38 mouse cellular contexts compared by ENCODE assay signal in genomic region chr16:89425310-89425709, GRCm38 (mm10). TPM values are rescaled to one million over a fixed set of nuclear protein-coding genes. Genes with fewer than 3 reads are reported as not detected.
DNase-seq lines count a peak whose midpoint lies in the region; ATAC-seq lines count a peak whose summit lies in the region.
"Had no signal": no experiment of that assay in that cellular context is flagged by ENCODE, and none has a peak within 500 bp of the region (broad histone marks: within the 10 kb centered on the region; RNA-seq: fewer than 3 reads in every experiment).

No protein-coding gene starts in this region.

- H3K27me3 ChIP-seq in heart, embryonic 10.5 days (ENCODE audit: insufficient read depth, poor library complexity, severe bottlenecking), result no peaks in the 10 kb centered on the region
- no peaks in the 10 kb centered on the region for H3K27me3 ChIP-seq in heart, embryonic 12.5 days (replicated peaks)
- H3K27me3 ChIP-seq in heart, embryonic 14.5 days (ENCODE audit: control insufficient read depth, insufficient read depth, low read length), result no peaks in the 10 kb centered on the region
- H3K27me3 ChIP-seq: embryonic facial prominence, embryonic 12.5 days; forebrain, embryonic 15.5 days; hindbrain, embryonic 12.5 days; limb, embryonic 12.5 days; liver, embryonic 15.5 days; lung, embryonic 15.5 days; midbrain, embryonic 13.5 days; neural tube, embryonic 13.5 days; stomach, embryonic 15.5 days had no signal

- H3K4me3 ChIP-seq in heart, embryonic 10.5 days, result no peak overlapping the region
- no peak overlapping the region for H3K4me3 ChIP-seq in heart, embryonic 12.5 days
- H3K4me3 ChIP-seq in heart, embryonic 14.5 days (ENCODE audit: control insufficient read depth in 1 of 2, insufficient read depth in 1 of 2, low read depth in 1 of 2, low read length in 2 of 2), result no peak overlapping the region
- H3K4me3 ChIP-seq: embryonic facial prominence, embryonic 12.5 days; forebrain, embryonic 10.5 days; forebrain, embryonic 15.5 days; heart, adult 2 months; hindbrain, embryonic 12.5 days; limb, embryonic 12.5 days; liver, embryonic 15.5 days; lung, embryonic 15.5 days; midbrain, embryonic 13.5 days; neural tube, embryonic 13.5 days; stomach, embryonic 15.5 days had no signal

- no peaks in the 10 kb centered on the region for H3K9me3 ChIP-seq in heart, embryonic 10.5 days
- no peaks in the 10 kb centered on the region; the same call in 1 of the 2 replicates for H3K9me3 ChIP-seq in heart, embryonic 12.5 days (replicated peaks)
- H3K9me3 ChIP-seq in heart, embryonic 14.5 days (ENCODE audit: control insufficient read depth, low read length), result 0 out of 2 replicates have a peak, but pooled peaks cover 8% of the 10 kb centered on the region
- H3K9me3 ChIP-seq: embryonic facial prominence, embryonic 12.5 days; forebrain, embryonic 10.5 days; forebrain, embryonic 15.5 days; liver, embryonic 15.5 days; lung, embryonic 15.5 days; neural tube, embryonic 13.5 days; stomach, embryonic 15.5 days had no signal

- intact Hi-C loops in heart, postnatal 36 days (cut with DNase I), result no loop called here

- no peaks in the 10 kb centered on the region for H3K4me1 ChIP-seq in heart, embryonic 10.5 days
- no peaks in the 10 kb centered on the region for H3K4me1 ChIP-seq in heart, embryonic 12.5 days (replicated peaks)
- no peaks in the 10 kb centered on the region; a peak in 1 of 4 replicates for H3K4me1 ChIP-seq in heart, embryonic 14.5 days (ENCODE audit: control insufficient read depth in 2 of 2, insufficient read depth in 2 of 2, low read length in 2 of 2)
- H3K4me1 ChIP-seq: embryonic facial prominence, embryonic 12.5 days; forebrain, embryonic 10.5 days; forebrain, embryonic 15.5 days; hindbrain, embryonic 12.5 days; limb, embryonic 12.5 days; liver, embryonic 15.5 days; lung, embryonic 15.5 days; midbrain, embryonic 13.5 days; neural tube, embryonic 13.5 days; stomach, embryonic 15.5 days had no signal

- peak; percentile 77 for ATAC-seq in heart, embryonic 12.5 days (ENCODE audit: insufficient number of reproducible peaks, low FRiP score)
- peak; percentile 83 for ATAC-seq in heart, embryonic 14.5 days (ENCODE audit: insufficient number of reproducible peaks, insufficient read depth, low FRiP score, low read depth)
- ATAC-seq: activated CD4-positive, CD25-positive, alpha-beta regulatory T cell, adult 4 months; forebrain, embryonic 15.5 days; intestine, embryonic 16.5 days; midbrain, embryonic 13.5 days had no signal

- no peak overlapping the region for H3K9ac ChIP-seq in heart, embryonic 12.5 days
- no peak overlapping the region for H3K9ac ChIP-seq in heart, embryonic 14.5 days (ENCODE audit: low read length)
- H3K9ac ChIP-seq: embryonic facial prominence, embryonic 12.5 days; forebrain, embryonic 15.5 days; hindbrain, embryonic 12.5 days; limb, embryonic 12.5 days; liver, embryonic 15.5 days; lung, embryonic 15.5 days; midbrain, embryonic 13.5 days; neural tube, embryonic 13.5 days; stomach, embryonic 15.5 days had no signal

- no peak overlapping the region for H3K4me2 ChIP-seq in heart, embryonic 12.5 days
- H3K4me2 ChIP-seq in heart, embryonic 14.5 days (ENCODE audit: low read length), result no peak overlapping the region
- H3K4me2 ChIP-seq: embryonic facial prominence, embryonic 12.5 days; forebrain, embryonic 15.5 days; hindbrain, embryonic 12.5 days; limb, embryonic 12.5 days; liver, embryonic 15.5 days; lung, embryonic 15.5 days; midbrain, embryonic 13.5 days; neural tube, embryonic 13.5 days; stomach, embryonic 15.5 days had no signal

- WGBS in heart, embryonic 10.5 days, result 41% methylated on average over 5 of the region's 5 CpGs
- 41% methylated on average over 5 of the region's 5 CpGs for WGBS in heart, embryonic 12.5 days
- 22% methylated on average over 5 of the region's 5 CpGs for WGBS in heart, embryonic 14.5 days

- no peaks in the 10 kb centered on the region for H3K36me3 ChIP-seq in heart, embryonic 10.5 days
- no peaks in the 10 kb centered on the region for H3K36me3 ChIP-seq in heart, embryonic 12.5 days
- no peaks in the 10 kb centered on the region for H3K36me3 ChIP-seq in heart, embryonic 14.5 days (ENCODE audit: control insufficient read depth, insufficient read depth, low read length)
- H3K36me3 ChIP-seq: embryonic facial prominence, embryonic 12.5 days; forebrain, embryonic 10.5 days; forebrain, embryonic 15.5 days; hindbrain, embryonic 12.5 days; limb, embryonic 12.5 days; liver, embryonic 15.5 days; lung, embryonic 15.5 days; midbrain, embryonic 13.5 days; neural tube, embryonic 13.5 days; stomach, embryonic 15.5 days had no signal

- DNase-seq in heart, embryonic 10.5 days (ENCODE audit: low spot score), result peak; percentile 86
- DNase-seq in heart, postnatal 36 days, result no peak
- peak; percentile 14 for DNase-seq in heart, postnatal 4 days
- DNase-seq in layer of hippocampus, adult 18-20 months (ENCODE audit: low spot score in 2 of 2), result no peak
- DNase-seq: adrenal gland, adult 2 months; adrenal gland, postnatal 36 days; B cell, adult 2 months; cerebellum, adult 2 months; cerebellum, postnatal 14 days; gastrocnemius, postnatal 25 days; kidney, adult 8-10 months; kidney, postnatal 4 days; layer of hippocampus, postnatal 36 days had no signal

- H3K27ac ChIP-seq in heart, embryonic 10.5 days, result 0 out of 2 replicates have a peak overlapping the region, but pooled peaks have one; percentile 16
- no peak overlapping the region for H3K27ac ChIP-seq in heart, embryonic 12.5 days (ENCODE audit: poor library complexity, severe bottlenecking)
- H3K27ac ChIP-seq in heart, embryonic 14.5 days (replicated peaks in 1 of 2; ENCODE audit: control insufficient read depth in 1 of 2, insufficient read depth in 1 of 2, low read depth in 2 of 2, low read length in 2 of 2), result peak overlapping the region in 1 of 2 experiments; percentile 38; a peak in 1 of 4 replicates
- H3K27ac ChIP-seq: embryonic facial prominence, embryonic 12.5 days; forebrain, embryonic 10.5 days; forebrain, embryonic 15.5 days; heart, adult 2 months; hindbrain, embryonic 12.5 days; kidney, postnatal 0 days; limb, embryonic 12.5 days; liver, embryonic 15.5 days; lung, embryonic 15.5 days; macrophage; midbrain, embryonic 13.5 days; neural tube, embryonic 13.5 days; stomach, embryonic 15.5 days had no signal

RNA-seq across cellular contexts. Expression of gene Krtap6-2, which starts 5.4 kb away (rescaled TPM):
- polyA plus RNA-seq in heart, embryonic 10.5 days (2016; fragmentation: Nextera tagmentation; extraction: Ambion mirVana), result not detected in 2 replicates
- not detected for total RNA-seq in heart, postnatal 36 days (2021)
- polyA plus RNA-seq in heart, embryonic 12.5 days (2016; fragmentation: Nextera tagmentation; extraction: Ambion mirVana), result not detected in 2 replicates
- not detected in 2 replicates for polyA plus RNA-seq in heart, embryonic 14.5 days (2014; fragmentation: Nextera tagmentation; extraction: Ambion mirVana)
- not detected for total RNA-seq in heart, postnatal 4 days (2021)
- not detected for total RNA-seq in layer of hippocampus, adult 18-20 months (2021)
- total RNA-seq: adrenal gland, adult 2 months; adrenal gland, postnatal 36 days; gastrocnemius, adult 18-20 months; gastrocnemius, postnatal 25 days; heart, adult 2 months; layer of hippocampus, postnatal 36 days; left cerebral cortex, postnatal 14 days; liver, adult 2 months; megakaryocyte-erythroid progenitor cell, adult 5-6 weeks had no signal
- polyA plus RNA-seq: activated CD4-positive, CD25-positive, alpha-beta regulatory T cell, adult 4 months; adrenal gland, adult 2 months; brain, embryonic 14.5 days; cerebellum, adult 2 months; cortical plate, adult 2 months; embryonic facial prominence, embryonic 12.5 days; forebrain, embryonic 10.5 days; forebrain, embryonic 15.5 days; frontal cortex, adult 2 months; heart, adult 2 months; hindbrain, embryonic 12.5 days; intestine, embryonic 16.5 days; kidney, postnatal 0 days; limb, embryonic 12.5 days; liver, adult 2 months; liver, embryonic 15.5 days; lung, embryonic 15.5 days; macrophage; midbrain, embryonic 13.5 days; neural tube, embryonic 13.5 days; small intestine, adult 2 months; stomach, embryonic 15.5 days had no signal

RNA-seq across cellular contexts. Expression of gene Krtap21-1, which starts 21.6 kb away (rescaled TPM):
- polyA plus RNA-seq in heart, embryonic 10.5 days (2016; fragmentation: Nextera tagmentation; extraction: Ambion mirVana), result not detected in 2 replicates
- total RNA-seq in heart, postnatal 36 days (2021), result not detected
- polyA plus RNA-seq in heart, embryonic 12.5 days (2016; fragmentation: Nextera tagmentation; extraction: Ambion mirVana), result not detected in 2 replicates
- polyA plus RNA-seq in heart, embryonic 14.5 days (2014; fragmentation: Nextera tagmentation; extraction: Ambion mirVana), result not detected in 2 replicates
- total RNA-seq in heart, postnatal 4 days (2021), result not detected
- total RNA-seq in layer of hippocampus, adult 18-20 months (2021), result not detected
- total RNA-seq: adrenal gland, adult 2 months; adrenal gland, postnatal 36 days; gastrocnemius, adult 18-20 months; gastrocnemius, postnatal 25 days; heart, adult 2 months; layer of hippocampus, postnatal 36 days; left cerebral cortex, postnatal 14 days; liver, adult 2 months; megakaryocyte-erythroid progenitor cell, adult 5-6 weeks had no signal
- polyA plus RNA-seq: activated CD4-positive, CD25-positive, alpha-beta regulatory T cell, adult 4 months; adrenal gland, adult 2 months; brain, embryonic 14.5 days; cerebellum, adult 2 months; cortical plate, adult 2 months; embryonic facial prominence, embryonic 12.5 days; forebrain, embryonic 10.5 days; forebrain, embryonic 15.5 days; frontal cortex, adult 2 months; heart, adult 2 months; hindbrain, embryonic 12.5 days; intestine, embryonic 16.5 days; kidney, postnatal 0 days; limb, embryonic 12.5 days; liver, adult 2 months; liver, embryonic 15.5 days; lung, embryonic 15.5 days; macrophage; midbrain, embryonic 13.5 days; neural tube, embryonic 13.5 days; small intestine, adult 2 months; stomach, embryonic 15.5 days had no signal

Comparison
In these comparisons a context has a peak if more than half of its experiments do, and no peak if none do; other contexts are left out.
1. DNase-seq: peak in heart, embryonic 10.5 days (single experiment) and heart, postnatal 4 days (single experiment); none in heart, postnatal 36 days (0 of 2) and layer of hippocampus, adult 18-20 months (0 of 2).